Mouse (Mus musculus): ENCODE results near the gene Hist1h2bp. TPM values are rescaled to one million over a fixed set of nuclear protein-coding genes. Genes with fewer than 3 reads are reported as not detected.
"Not testable (repeated sequence)": the region's sequence is repeated elsewhere in the genome, so short reads cannot be mapped to it uniquely, and the experiment has no call there.

Hist1h2bp gene
- polyA plus RNA-seq, 1 experiment from 2014 or later = 0.68 TPM

DNA sequence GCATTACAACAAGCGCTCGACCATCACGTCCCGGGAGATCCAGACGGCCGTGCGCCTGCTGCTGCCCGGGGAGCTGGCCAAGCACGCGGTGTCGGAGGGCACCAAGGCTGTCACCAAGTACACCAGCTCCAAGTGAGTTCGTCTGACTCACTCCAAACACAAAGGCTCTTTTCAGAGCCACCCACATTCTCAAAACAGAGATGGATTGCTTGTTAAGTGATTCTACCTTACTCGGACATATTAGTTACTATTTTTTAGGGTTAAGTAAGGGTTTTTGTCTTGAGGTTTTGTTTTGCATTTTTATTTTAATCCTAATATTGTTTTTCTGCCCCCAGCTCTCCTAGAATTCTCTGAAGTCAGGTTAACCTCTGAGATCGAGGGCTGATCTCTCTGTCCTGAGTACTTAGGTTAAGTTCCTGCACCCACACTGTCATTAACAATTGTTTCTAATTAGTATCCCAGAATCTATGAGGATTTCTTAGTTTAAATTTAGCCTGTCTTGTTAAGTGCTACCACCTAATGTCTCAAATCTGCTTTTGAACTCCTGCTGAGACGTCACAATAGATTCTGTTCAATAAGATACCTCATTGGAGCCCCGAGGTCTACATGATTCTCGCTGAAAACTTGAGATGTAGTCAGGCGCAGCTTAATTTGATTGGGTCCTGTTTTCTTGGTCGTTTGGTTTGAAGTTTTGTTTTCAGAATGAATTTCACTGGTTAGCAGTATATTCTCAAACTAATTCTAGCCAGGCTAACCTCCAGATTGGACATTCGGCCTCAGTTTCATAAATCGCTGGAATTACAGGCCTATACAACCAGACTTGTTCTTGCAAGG lies 716 bp downstream of the Hist1h2bp start:
- H3K4me3 ChIP-seq = peak overlapping the region; percentile 13; the same call in 1 of the 2 replicates
- H3K27ac ChIP-seq = no peak overlapping the region; the same call in 1 of the 2 replicates
- 10% methylated on average over 16 of the region's 21 CpGs for WGBS
- ATAC-seq (ENCODE audit: low FRiP score, low read depth) = peak; percentile 46
- no peaks in the 10 kb centered on the region for H3K36me3 ChIP-seq
- no peaks in the 10 kb centered on the region for H3K9me3 ChIP-seq
- no peaks in the 10 kb centered on the region for H3K27me3 ChIP-seq (replicated peaks)
- H3K4me2 ChIP-seq (replicated peaks) = peak overlapping the region; percentile 56
- H3K4me1 ChIP-seq = peaks cover 24% of the 10 kb centered on the region
- peak overlapping the region; percentile 40; the same call in 1 of the 2 replicates for H3K9ac ChIP-seq

DNA sequence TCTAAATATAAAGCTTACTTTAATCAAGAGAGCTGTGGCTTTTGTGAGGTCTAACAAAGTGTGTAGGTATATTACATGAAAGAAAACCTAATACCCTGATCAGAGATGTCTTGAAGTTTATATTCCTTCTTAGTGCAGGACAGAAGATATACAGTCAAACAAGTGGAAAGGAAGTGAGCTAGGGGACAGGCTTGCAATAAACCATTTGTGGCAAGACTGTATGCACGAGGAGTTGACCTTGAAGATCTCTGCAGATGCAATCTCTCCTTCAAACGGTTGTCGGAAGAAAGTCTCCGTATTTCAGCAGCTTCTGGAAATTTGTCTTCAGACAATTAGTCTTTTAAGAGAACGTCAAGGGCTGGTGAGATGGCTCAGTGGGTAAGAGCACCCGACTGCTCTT lies 2.7 kb downstream of the Hist1h2bp start:
- H3K4me1 ChIP-seq = peaks cover 16% of the 10 kb centered on the region
- ATAC-seq (ENCODE audit: low FRiP score, low read depth) = no peak
- H3K4me3 ChIP-seq = no peak overlapping the region
- WGBS = 57% methylated on average over 6 of the region's 6 CpGs
- H3K36me3 ChIP-seq = no peaks in the 10 kb centered on the region
- H3K27me3 ChIP-seq (replicated peaks) = no peaks in the 10 kb centered on the region
- H3K4me2 ChIP-seq (replicated peaks) = no peak overlapping the region
- no peaks in the 10 kb centered on the region for H3K9me3 ChIP-seq
- no peak overlapping the region for H3K27ac ChIP-seq
- H3K9ac ChIP-seq = no peak overlapping the region

DNA sequence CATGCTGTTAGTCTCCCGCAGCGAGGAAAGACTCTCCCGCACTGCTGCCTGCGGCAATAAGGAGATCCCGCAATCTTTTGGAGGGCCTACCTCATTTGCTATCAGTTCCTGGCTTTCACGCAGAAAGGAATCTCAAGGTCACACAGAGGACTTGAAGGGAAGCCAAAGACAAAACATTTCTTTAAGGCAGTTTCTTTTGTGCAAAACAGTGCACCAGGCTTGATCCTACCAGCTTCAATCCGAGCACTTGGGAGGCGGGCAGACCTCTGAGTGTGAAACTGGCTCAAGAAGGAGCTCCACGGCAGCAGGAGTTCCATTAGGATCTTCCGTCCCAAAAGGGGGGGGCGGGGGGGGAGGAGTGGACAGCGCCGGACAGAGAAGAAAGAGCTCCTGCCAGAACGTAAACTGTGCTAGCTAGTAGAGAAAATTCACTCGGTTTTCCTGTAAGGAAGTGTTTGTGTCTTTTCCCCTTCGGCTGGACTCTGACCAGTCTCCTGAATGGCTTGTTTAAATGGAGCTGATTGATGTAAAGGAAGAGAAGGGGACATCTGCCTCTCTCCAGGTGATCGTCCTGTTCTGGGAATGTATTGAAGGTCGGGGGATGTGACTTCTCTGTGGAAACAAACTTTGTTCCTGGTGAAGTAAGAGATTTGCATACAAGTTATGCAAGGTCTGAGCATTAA lies 3.5 kb downstream of the Hist1h2bp start:
- Histone ChIP-seq H3K27me3 (replicated peaks) (no peaks in the 10 kb centered on the region), H3K4me3 (no peak overlapping the region), H3K36me3 (no peaks in the 10 kb centered on the region), H3K9me3 (no peaks in the 10 kb centered on the region), H3K27ac (no peak overlapping the region), H3K9ac (0 out of 2 replicates have a peak overlapping the region, but pooled peaks have one; percentile 35), H3K4me1 (peaks cover 16% of the 10 kb centered on the region), H3K4me2 (replicated peaks) (peak overlapping the region; percentile 49)
- WGBS = 5% methylated on average over 18 of the region's 18 CpGs
- no peak for ATAC-seq (ENCODE audit: low FRiP score, low read depth)

DNA sequence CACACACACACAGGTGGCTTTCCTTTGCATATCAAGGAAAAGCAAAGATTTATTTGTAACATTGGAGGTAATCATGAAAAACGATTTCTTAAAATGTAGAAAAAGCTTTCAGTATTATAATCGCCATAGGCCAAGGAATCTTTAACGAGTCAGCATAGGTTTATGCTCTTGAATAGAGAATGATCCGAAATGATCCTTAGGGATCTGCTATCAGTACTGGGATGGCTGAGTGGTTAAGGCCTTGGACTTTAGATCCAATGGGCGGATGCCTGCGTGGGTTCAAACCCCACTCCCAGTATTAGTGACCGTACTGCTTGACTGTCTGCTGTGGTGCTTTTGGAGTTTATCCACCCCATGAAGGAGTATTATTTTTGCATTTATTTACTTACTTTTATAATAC lies 8.3 kb downstream of the Hist1h2bp start:
- Histone ChIP-seq H3K4me2 (replicated peaks) (no peak overlapping the region), H3K27ac (no peak overlapping the region), H3K36me3 (no peaks in the 10 kb centered on the region), H3K4me1 (peaks cover 5% of the 10 kb centered on the region; the same call in 1 of the 2 replicates), H3K9me3 (no peaks in the 10 kb centered on the region), H3K4me3 (no peak overlapping the region), H3K9ac (no peak overlapping the region), H3K27me3 (replicated peaks) (no peaks in the 10 kb centered on the region)
- no peak for ATAC-seq (ENCODE audit: low FRiP score, low read depth)
- WGBS = 93% methylated on average over 7 of the region's 7 CpGs

DNA sequence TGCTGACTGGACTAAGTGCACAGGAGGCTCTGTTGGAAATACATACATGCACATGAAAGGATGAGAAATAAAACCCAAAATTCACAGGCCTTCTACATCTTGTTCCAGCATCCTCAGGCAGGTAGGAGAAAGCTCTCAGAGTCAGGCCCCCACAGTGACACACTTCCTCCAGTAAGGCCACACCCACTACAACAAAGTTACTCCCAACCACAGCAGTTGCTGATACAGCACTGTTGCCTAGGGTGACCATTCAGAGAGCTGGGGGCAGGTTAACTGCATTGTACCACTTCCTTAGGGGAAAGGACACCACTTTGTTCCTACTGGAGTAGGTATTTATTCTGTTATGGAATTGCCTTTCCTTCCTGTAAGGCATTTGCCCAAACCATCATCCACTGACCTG lies 9.9 kb downstream of the Hist1h2bp start:
- H3K9me3 ChIP-seq; H3K4me1 ChIP-seq; H3K4me3 ChIP-seq; H3K4me2 ChIP-seq (replicated peaks); H3K27ac ChIP-seq; H3K36me3 ChIP-seq; H3K9ac ChIP-seq; ATAC-seq (ENCODE audit: low FRiP score, low read depth); H3K27me3 ChIP-seq (replicated peaks): not testable (repeated sequence)

DNA sequence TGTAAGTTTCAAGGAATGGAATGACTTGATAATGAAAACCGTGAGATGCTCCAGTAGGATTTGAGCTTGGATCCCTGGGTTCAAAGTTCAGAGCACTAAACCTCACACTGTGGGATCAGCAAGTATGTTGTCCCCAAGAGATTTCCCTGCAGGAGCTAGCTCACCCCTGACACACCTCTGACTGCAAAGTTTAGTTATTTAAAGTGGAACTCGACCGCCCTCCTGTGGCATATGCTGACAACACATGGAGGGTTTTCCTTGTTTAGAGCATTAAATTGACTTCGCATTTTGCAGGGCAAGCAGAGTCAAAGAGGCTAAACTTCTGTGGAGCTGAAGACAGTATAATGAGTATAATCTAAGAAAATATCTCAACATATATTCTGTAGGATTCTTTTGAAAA lies 15.8 kb downstream of the Hist1h2bp start:
- not testable (repeated sequence) for H3K36me3 ChIP-seq; H3K27me3 ChIP-seq (replicated peaks); H3K4me1 ChIP-seq; H3K4me3 ChIP-seq; H3K27ac ChIP-seq; H3K9ac ChIP-seq; H3K9me3 ChIP-seq; H3K4me2 ChIP-seq (replicated peaks)
- peak; percentile 83 for ATAC-seq (ENCODE audit: low FRiP score, low read depth)
- no CpG with 5 or more reads among the region's 4 CpGs for WGBS

DNA sequence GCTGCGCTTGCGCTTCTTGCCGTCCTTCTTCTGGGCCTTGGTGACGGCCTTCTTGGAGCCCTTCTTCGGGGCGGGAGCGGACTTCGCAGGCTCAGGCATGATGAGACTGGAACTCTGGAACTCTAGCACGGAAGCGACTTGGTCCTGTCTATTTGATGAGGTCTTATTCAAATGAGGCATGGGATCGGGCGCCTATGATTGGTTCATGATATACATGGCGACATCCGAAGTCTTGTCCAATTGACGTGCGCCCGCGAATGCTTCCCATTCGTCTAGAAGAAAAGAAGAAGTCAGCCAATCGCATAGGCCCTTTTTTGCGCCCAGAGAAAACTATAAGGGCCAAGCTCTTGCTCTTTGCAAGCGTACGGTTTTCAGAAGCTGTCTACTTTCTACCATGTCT lies 22.8 kb downstream of the Hist1h2bp start, which contains the start of the genes Hist1h2bq and Hist1h2ao:
Gene Hist1h2bq (minus strand): TSS at position 125 of the 400 bp plus-strand sequence.
Gene Hist1h2ao (plus strand): TSS at position 393 of the 400 bp plus-strand sequence.
- H3K27me3 ChIP-seq (replicated peaks); H3K36me3 ChIP-seq; H3K4me3 ChIP-seq; H3K4me1 ChIP-seq; H3K9me3 ChIP-seq; H3K9ac ChIP-seq; H3K4me2 ChIP-seq (replicated peaks); H3K27ac ChIP-seq: not testable (repeated sequence)
- peak; percentile 97 for ATAC-seq (ENCODE audit: low FRiP score, low read depth)
- no CpG with 5 or more reads among the region's 23 CpGs for WGBS

DNA sequence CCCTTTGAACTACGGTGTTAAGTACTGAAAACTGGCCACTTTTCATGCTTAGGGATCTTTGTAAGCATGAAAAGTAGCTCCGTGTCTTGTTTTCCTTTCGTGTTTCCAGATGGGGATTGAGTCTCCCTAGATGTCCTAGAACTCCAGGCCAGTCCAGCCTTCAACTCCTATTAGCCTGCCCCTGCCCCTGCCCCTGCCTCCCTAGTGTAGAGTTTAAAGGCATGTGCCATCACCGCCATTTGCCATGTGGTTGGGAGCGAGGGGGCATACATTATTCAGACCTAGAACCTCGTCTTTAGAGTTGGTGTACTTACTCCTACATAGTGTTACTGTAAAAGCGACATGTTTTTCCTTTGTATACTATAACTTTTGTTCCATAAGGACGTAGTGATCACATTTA lies 23.8 kb downstream of the Hist1h2bp start:
- H3K27ac ChIP-seq; H3K4me2 ChIP-seq (replicated peaks); H3K4me3 ChIP-seq; H3K27me3 ChIP-seq (replicated peaks); H3K4me1 ChIP-seq; H3K36me3 ChIP-seq; H3K9me3 ChIP-seq; H3K9ac ChIP-seq: not testable (repeated sequence)
- WGBS = no CpG with 5 or more reads among the region's 8 CpGs
- peak; percentile 46 for ATAC-seq (ENCODE audit: low FRiP score, low read depth)

DNA sequence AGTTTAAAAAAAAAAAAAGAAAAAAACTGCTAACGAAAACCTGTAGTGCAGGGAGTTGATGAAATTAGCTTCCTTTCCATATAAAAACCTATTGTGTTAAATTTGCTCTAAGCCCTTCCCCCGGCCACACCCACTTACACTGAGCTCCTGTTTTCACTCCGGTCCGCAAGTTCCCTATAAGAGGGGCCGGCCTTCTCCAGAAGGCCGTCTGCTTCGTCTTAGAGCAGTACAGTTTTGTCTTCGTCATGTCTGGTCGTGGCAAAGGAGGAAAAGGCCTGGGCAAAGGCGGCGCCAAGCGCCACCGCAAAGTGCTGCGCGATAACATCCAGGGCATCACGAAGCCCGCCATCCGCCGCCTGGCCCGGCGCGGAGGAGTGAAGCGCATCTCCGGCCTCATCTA lies 24.3 kb downstream of the Hist1h2bp start, which contains the start of gene Hist1h4m:
Gene Hist1h4m (plus strand): TSS at position 208 of the 400 bp plus-strand sequence.
- not testable (repeated sequence) for H3K27me3 ChIP-seq (replicated peaks); H3K9me3 ChIP-seq; H3K9ac ChIP-seq; H3K4me3 ChIP-seq; H3K4me1 ChIP-seq; H3K36me3 ChIP-seq; H3K27ac ChIP-seq
- peak; percentile 35; the same call in 1 of the 2 replicates for ATAC-seq (ENCODE audit: low FRiP score, low read depth)
- no CpG with 5 or more reads among the region's 24 CpGs for WGBS
- H3K4me2 ChIP-seq (replicated peaks) = peak within 1 kb of the TSS; percentile 48

DNA sequence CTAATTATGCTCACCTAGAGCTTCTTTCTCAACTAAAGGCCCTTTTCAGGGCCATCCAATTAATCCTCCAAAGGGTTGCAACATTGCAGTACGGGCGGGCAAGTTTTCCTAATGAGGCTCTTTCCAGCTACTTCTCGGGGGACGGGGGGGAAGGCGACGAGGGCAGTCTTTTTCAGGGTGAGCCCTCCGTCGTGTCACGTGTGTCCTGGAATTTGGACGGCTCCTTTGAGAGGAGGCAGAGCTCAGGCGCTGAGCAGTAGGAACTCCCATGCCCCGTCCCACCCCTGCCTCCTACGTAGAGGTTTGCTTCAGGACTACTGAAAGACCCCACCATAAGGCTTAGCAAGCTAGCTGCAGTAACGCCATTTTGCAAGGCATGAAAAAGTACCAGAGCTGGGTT lies 24.8 kb downstream of the Hist1h2bp start:
- ATAC-seq (ENCODE audit: low FRiP score, low read depth) = peak; percentile 19; the same call in 1 of the 2 replicates
- H3K9me3 ChIP-seq; H3K4me3 ChIP-seq; H3K9ac ChIP-seq; H3K36me3 ChIP-seq; H3K27ac ChIP-seq; H3K4me1 ChIP-seq; H3K27me3 ChIP-seq (replicated peaks): not testable (repeated sequence)
- H3K4me2 ChIP-seq (replicated peaks) = peak overlapping the region; percentile 48
- under 1% methylated on average over 14 of the region's 14 CpGs for WGBS

DNA sequence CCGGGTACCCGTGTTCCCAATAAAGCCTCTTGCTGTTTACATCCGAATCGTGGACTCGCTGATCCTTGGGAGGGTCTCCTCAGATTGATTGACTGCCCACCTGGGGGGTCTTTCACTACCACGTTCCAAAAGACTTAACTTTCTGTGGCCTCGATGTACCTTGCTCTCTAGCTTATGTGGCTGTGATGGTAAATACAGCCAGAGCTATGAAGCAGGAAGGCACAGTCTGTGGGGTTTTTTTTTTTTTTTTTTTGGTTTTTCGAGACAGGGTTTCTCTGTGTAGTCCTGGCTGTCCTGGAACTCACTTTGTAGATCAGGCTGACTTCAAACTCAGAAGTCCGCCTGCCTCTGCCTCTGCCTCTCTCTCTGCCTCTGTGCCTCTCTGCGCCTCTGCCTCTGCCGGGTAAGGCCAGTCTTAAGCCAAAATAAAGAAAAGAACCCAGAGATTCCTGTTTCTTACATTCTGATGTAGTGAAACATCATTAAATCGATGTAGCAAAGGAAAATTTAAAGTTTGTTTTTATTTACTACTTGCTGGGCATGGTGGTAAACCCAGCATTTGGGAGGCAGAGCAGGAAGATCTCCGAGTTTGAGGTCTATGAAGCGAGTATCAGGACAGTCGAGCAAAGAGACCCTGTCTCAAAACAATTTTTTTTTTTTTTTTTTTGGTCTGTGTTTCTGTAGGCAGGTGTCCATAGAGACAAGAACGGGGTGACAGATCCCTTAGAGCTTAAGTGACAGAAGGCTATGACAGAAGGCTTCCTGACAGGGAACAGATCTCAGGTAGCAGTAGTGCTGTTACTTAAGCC lies 33.0 kb downstream of the Hist1h2bp start:
- not testable (repeated sequence) for H3K4me1 ChIP-seq; ATAC-seq (ENCODE audit: low FRiP score, low read depth); H3K9ac ChIP-seq; H3K9me3 ChIP-seq; H3K36me3 ChIP-seq; H3K4me2 ChIP-seq (replicated peaks); H3K4me3 ChIP-seq; H3K27ac ChIP-seq; H3K27me3 ChIP-seq (replicated peaks)
- 69% methylated on average over 6 of the region's 16 CpGs for WGBS

DNA sequence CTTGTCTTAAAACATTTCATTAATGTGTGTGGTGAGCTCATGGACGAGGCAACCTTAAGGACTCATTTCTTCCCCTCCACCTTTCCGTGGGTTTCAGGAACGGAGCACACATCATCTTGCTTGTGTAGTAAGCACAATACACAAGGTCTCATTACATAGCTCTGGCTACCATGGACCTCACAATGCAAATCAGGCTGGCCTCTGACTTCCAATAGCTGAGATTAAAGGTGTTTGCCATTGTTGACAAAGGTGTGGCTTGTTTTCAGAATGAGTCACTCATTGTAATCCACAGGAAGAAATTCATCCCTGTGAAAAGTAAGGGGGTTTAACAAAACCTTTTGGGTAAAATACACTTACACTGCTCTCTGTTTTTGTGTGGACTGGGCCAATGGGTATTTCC lies 41.2 kb downstream of the Hist1h2bp start:
- Histone ChIP-seq H3K9me3 (no peaks in the 10 kb centered on the region), H3K27ac (no peak overlapping the region), H3K36me3 (no peaks in the 10 kb centered on the region), H3K27me3 (replicated peaks) (no peaks in the 10 kb centered on the region), H3K9ac (no peak overlapping the region), H3K4me1 (no peaks in the 10 kb centered on the region), H3K4me3 (no peak overlapping the region), H3K4me2 (replicated peaks) (no peak overlapping the region)
- ATAC-seq (ENCODE audit: low FRiP score, low read depth) = no peak
- WGBS = 87% methylated on average over 3 of the region's 3 CpGs

Data from neural tube, embryonic 12.5 days (tissue).